Mouse (Mus musculus) ovary, postnatal 10 days (tissue): Measurements from ENCODE around the gene Sdk1.

Experiments used
- DNase-seq: peaks from one replicate; pipeline ENCODE4 v3.0.0; 2022; ENCODE audit warnings: low spot score

Gene Sdk1

GRCm38 (mm10) chr5:141324910-141325309 lies 83.6 kb downstream of the Sdk1 start:
- DNase-seq, result no peak

- no peak for DNase-seq
Measured at GRCm38 (mm10) chr5:141344376-141344775, 103.1 kb downstream of the Sdk1 start.

GRCm38 (mm10) chr5:141345476-141345875 lies 104.2 kb downstream of the Sdk1 start:
- no peak for DNase-seq

- DNase-seq, result no peak
Measured at GRCm38 (mm10) chr5:141362676-141363075, 121.4 kb downstream of the Sdk1 start.

- DNase-seq, result no peak
Measured at GRCm38 (mm10) chr5:141363956-141364355, 122.7 kb downstream of the Sdk1 start.

GRCm38 (mm10) chr5:141368567-141368966 lies 127.3 kb downstream of the Sdk1 start:
- DNase-seq, result no peak

- no peak for DNase-seq
Measured at GRCm38 (mm10) chr5:141374797-141375196, 133.5 kb downstream of the Sdk1 start.

GRCm38 (mm10) chr5:141379836-141380773 lies 138.8 kb downstream of the Sdk1 start:
- no peak for DNase-seq

GRCm38 (mm10) chr5:141380774-141381156 lies 139.5 kb downstream of the Sdk1 start:
- DNase-seq, result no peak

- DNase-seq, result no peak
Measured at GRCm38 (mm10) chr5:141381581-141381980, 140.3 kb downstream of the Sdk1 start.

GRCm38 (mm10) chr5:141382246-141382835 lies 141.1 kb downstream of the Sdk1 start:
- DNase-seq, result no peak

- no peak for DNase-seq
Measured at GRCm38 (mm10) chr5:141388451-141388850, 147.2 kb downstream of the Sdk1 start.

- DNase-seq, result no peak
Measured at GRCm38 (mm10) chr5:141390541-141390940, 149.3 kb downstream of the Sdk1 start.

- DNase-seq, result no peak
Measured at GRCm38 (mm10) chr5:141391153-141391552, 149.9 kb downstream of the Sdk1 start.

GRCm38 (mm10) chr5:141393846-141394245 lies 152.6 kb downstream of the Sdk1 start:
- no peak for DNase-seq

GRCm38 (mm10) chr5:141394586-141394985 lies 153.3 kb downstream of the Sdk1 start:
- DNase-seq, result no peak

- DNase-seq, result no peak
Measured at GRCm38 (mm10) chr5:141403741-141404140, 162.5 kb downstream of the Sdk1 start.

GRCm38 (mm10) chr5:141404651-141405050 lies 163.4 kb downstream of the Sdk1 start:
- no peak for DNase-seq

GRCm38 (mm10) chr5:141406926-141407325 lies 165.6 kb downstream of the Sdk1 start:
- no peak for DNase-seq

- DNase-seq, result no peak
Measured at GRCm38 (mm10) chr5:141413013-141413412, 171.7 kb downstream of the Sdk1 start.

- no peak for DNase-seq
Measured at GRCm38 (mm10) chr5:141415644-141416243, 174.5 kb downstream of the Sdk1 start.

GRCm38 (mm10) chr5:141428132-141428531 lies 186.8 kb downstream of the Sdk1 start:
- no peak for DNase-seq

- no peak for DNase-seq
Measured at GRCm38 (mm10) chr5:141433286-141433685, 192.0 kb downstream of the Sdk1 start.
